Mouse (Mus musculus): ENCODE data around the gene Psmd14. TPM values are rescaled to one million over a fixed set of nuclear protein-coding genes. Genes with fewer than 3 reads are reported as not detected.

Psmd14 gene
- total RNA-seq, 4 experiments from 2014 or later: 108 to 117 (median 111) TPM

DNA sequence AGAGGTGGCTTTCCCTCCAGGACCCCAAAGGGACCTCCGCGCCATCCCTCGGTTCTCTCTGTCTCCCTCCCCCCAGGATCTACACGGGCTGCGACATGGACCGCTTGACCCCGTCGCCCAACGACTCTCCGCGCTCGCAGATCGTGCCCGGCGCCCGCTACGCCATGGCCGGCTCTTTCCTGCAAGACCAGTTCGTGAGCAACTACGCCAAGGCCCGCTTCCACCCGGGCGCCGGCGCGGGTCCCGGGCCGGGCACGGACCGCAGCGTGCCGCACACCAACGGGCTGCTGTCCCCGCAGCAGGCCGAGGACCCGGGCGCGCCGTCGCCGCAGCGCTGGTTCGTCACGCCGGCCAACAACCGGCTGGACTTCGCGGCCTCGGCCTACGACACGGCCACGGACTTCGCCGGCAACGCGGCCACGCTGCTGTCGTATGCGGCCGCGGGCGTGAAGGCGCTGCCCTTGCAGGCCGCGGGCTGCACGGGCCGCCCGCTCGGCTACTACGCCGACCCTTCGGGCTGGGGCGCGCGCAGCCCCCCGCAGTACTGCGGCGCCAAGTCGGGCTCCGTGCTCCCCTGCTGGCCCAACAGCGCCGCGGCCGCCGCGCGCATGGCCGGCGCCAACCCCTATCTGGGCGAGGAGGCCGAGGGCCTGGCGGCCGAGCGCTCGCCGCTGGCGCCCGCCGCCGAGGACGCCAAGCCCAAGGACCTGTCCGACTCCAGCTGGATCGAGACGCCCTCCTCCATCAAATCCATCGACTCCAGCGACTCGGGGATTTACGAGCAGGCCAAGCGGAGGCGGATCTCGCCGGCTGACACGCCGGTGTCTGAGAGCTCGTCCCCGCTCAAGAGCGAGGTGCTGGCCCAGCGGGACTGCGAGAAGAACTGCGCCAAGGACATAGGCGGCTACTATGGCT is 100.3 kb downstream of the Psmd14 start:
- no peak for DNase-seq (ENCODE audit: low spot score in 2 of 2)

DNA sequence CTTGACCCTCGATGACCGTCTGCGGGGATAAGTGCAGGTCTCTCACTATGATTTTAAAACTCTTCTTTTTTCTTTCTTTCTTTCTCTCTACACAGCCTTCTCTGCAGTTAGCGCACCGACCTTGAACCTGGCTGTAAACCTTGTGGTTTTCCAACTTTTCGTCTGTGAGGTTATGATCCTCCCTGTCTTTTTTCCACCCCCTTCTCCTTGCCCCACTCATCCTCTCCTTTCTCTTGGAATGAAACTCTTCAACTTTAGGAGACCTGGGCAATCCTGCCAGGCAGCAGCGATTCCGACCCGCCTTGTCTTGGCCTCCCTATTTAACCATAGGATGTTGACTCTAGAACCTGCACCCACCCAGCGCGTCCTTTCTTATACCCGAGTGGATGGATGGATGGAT is 101.0 kb downstream of the Psmd14 start:
- DNase-seq (ENCODE audit: low spot score in 2 of 2): no peak

DNA sequence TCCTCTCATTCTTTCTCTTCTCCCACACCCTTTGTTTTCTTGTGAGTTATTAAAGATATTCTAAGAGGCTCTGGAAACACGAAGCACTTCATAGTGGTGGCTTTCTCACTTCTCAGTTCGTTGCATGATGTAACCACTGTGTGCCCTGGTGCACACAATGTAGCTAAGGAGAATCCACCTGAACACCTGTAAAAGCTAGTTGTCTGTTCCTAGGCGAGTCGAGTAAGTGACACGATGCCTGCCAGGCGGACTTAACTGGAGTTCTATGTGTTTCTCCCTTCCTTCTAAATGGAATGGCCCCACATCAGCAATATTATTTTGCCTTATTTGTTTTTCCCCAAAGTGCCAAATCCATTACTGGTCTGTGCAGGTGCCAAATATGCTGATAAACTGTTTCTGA is 101.6 kb downstream of the Psmd14 start:
- peak in 1 of 2 experiments; percentile 16 for DNase-seq (ENCODE audit: low spot score in 2 of 2)

DNA sequence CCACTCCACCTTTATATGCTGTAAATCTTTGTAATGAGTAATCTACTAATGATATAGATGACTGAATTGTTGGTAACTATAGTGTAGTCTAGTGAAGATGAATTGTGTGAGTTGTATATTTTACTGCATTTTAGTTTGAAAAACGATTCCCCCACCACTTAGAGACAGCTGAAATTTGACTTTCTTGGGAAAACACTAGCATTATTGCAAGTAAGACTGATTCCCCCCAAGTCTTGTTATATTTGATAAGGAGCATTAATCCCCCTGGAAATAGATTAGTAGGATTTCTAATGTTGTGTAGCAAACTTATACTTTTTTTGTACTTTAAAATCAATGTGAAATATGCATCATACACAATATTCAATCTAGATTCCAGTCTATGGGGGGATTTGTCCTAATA is 102.0 kb downstream of the Psmd14 start:
- no peak for DNase-seq (ENCODE audit: low spot score in 2 of 2)

DNA sequence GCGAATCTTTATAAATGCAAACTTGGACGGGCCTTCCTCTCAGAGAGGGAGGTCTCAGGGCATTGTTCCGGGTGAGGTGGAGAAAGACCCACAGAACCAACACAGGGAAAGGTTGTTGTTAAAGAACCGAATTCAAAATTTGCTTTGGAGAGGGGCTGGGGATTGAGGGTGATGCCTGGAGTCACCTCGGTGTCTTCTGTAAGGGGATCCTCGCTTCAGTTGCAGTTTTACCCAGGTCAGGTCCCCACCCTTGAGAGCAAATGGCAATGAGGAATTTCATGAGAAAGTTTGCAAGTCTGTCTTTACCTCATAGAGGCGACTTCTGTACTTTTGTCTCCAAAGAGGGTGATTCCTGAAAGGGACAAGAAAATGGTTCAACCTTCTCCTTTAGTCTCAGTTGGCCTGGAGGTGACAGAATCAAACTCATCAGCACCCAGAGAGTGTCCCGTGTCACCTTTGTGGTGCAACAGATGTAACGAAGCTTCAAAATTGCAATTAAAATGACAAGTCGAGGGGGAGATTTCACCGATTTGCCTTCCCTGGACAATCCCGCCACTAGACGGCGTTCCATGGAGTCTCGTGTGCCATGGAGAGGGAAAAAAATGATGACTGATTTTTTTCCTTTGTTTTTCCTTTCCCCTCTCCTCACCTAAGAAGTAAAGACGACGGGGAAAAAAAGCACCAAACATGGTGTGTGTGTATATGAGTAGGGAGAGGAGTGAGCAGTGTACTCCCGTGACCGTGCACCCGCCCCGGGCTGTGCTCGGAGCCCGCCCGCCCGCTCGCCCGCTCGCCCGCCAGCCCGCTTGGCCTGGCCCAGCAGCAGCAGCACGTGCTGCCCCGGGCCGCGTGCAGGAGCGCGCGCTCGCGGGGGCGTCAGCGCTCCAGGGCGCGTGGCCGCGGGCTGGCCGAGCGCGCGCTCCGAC is 103.3 kb downstream of the Psmd14 start:
- DNase-seq (ENCODE audit: low spot score in 2 of 2): peak in 1 of 2 experiments; percentile 28

DNA sequence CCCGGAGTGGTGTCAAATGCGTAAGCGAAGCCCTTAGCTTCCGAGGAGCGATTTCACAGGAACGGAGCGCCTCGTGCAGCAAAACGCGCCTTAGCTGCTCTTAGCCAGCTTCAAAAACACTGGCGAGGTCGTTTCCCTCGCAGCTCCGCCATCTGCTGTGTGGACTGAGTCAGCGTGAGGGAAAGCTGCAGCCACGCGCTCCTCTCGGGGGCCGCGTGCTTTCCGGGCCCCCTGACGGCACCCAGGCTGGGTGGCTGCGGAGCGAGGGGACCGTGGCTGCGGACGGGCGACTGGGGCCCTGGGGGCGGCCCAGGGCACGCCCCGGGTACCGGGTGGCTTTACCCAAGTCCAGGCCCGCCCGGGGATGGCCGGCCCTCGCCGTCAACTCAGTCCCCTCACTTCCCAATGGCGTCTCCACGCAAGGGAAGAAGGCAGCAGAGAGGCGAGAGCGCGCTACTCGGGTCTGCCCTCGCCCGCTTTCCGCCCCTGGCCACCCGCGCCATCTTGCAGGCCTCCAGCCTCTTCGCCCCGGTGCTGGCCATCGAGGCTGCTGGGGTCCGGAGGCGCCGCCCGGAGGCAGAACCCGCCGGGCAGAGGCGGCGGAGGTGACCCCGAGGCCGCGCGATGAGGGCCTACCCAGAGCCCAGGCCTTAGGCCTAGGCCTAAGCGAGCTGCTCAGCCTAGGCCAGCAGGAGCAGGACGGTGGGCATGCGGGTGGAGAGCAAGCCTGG is 104.3 kb downstream of the Psmd14 start:
- DNase-seq (ENCODE audit: low spot score in 2 of 2): peak in 1 of 2 experiments; percentile 38

DNA sequence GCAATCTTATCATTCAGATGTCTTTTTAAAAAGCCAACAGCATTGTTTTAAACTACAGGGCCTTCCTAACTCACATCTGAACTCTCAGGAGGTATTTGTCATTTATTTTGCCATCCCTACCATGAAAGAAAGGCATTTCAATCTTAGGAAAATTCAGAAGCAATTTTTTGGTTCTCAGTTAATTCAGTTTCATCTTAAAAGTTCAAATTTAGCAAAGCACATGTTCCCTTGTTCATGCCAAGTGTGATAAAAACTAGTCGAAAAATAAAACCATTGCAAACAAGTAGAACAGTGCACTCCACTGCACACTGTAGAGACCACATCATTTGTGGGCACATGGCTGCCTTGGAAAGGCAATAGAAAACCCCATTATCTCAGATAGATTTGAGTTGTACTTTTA is 106.7 kb downstream of the Psmd14 start:
- DNase-seq (ENCODE audit: low spot score in 2 of 2): no peak

DNA sequence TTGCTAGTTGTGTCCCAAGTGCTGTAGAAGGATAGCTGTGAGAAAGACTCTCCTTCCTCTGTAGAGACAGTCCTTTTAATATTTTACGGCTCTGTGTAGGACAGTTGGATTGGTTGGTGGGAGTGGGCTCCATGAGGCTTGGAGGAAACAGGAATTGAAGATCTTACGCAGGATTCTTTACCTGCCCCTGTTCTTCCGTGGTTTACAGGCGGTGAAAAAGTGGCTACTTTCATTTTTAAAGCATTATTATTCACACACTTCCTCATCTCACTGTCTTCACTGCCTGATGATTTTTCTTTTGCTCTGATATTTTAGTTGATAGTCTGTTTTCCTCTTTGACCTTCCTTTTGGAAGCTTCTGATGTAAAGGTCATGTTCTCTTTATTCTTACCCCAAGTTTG is 108.7 kb downstream of the Psmd14 start:
- no peak for DNase-seq (ENCODE audit: low spot score in 2 of 2)

DNA sequence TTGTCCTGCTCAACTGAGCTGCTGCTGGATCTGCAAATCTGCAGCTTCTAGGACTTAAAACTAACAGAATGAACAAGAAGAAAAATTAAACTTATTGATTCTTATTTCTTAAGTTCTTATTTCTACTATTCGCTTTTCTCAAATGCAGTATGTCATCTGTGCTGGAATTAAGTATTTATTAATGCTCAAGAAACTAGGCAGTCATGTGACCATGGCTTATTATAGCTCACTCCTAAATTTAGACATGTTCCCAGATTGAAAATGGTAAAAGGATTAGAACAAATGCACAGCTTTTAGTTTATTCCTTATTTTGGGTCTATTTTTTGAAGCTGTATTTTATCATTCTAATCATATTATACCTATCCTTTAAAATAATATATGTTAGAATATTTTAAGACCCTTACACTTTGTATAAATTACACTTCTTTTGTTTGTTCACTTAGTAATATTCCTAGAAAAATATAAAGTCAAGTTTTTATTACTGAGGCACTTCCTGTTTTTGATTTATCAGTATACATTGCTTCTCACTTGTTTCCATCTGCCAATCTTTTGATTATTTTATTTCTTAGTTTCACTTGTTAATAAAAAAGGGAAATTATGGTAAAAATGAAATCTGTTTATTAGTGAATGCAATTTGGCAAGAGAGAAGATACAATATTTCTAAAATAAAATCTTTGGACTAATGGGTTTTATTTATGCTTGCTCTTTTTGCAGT is 112.1 kb downstream of the Psmd14 start:
- no peak for DNase-seq (ENCODE audit: low spot score in 2 of 2)

DNA sequence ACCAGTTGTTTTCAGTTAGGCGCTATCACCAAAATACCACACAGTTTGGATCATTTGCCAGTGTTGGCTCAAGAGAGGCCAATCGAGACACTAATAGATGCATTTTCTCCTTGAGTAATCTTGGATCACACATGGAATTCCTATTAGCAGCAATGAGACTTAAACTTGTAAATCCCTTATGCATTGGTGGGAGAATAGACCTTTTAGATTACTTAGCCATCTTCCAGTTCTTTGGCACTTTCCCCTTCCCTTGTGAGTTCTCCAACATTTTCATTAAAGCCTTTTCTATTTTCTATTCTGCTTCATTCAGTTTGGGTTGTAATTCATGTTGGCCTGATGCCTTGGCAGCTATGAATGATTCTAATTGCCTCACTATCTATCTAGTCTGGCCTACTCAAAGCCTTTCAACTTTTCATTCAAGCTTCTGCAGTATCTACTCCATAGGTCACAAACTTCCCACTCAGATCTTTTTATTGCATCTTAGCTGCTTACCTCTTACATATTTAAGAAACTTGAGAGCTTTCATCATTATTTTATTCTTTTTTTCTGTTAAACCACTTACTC is 125.8 kb downstream of the Psmd14 start:
- DNase-seq (ENCODE audit: low spot score in 2 of 2): no peak

Small RNA genes within 50 kb of the gene (microRNA-seq; reads per million reads assigned to microRNA genes)
- 0 reads per million in 2 experiments for gene Gm22403

Other genes starting within 250 kb of the Psmd14 start
- gene Tank, start 133.1 kb upstream of the Psmd14 start, total RNA-seq (2022): 10 to 100 TPM; 23.5 to 30.1 (median 25.9) TPM
- gene Tbr1, start 91.2 kb downstream of the Psmd14 start, total RNA-seq (2022): 10 to 100 TPM; 34.9 to 53.8 (median 42.1) TPM